Mouse (Mus musculus): ENCODE results near the gene Prss16. TPM values are rescaled to one million over a fixed set of nuclear protein-coding genes. Genes with fewer than 3 reads are reported as not detected.

Gene Prss16
- polyA plus RNA-seq, 1 experiment from 2014 or later = 0.14 TPM

DNA sequence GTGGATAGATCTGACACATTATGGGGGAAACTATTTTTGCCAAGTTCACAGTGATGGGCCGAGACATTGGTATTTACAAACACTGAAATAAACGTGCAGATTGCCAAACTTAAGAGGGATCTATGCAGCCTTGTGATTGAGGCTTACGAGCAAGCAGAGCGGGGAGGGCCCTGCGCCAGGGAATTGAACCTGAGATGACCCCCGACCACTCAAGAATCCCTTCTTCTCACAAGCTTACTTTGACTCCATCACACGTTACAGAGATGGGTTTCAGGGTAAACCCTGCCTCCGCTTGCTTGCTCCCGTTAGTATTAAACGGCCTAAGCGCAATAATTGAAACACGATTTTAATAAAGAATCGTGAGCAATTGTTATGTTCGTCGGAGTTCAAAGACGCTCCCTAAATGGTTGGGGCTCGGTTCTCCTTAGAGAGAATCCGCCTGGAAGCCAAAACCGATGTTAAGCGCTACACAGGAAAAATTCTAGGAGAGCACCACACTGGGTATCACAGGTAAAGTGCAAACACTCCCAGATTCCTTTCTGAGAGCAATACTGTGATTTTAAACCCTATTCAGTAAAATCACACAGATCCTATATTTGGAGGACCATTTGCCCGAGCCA is 12.2 kb downstream of the Prss16 start:
- H3K27ac ChIP-seq (replicated peaks) = no peak overlapping the region
- H3K9me3 ChIP-seq = no peaks in the 10 kb centered on the region
- no peak for ATAC-seq (replicated peaks)
- WGBS = 2% methylated on average over 21 of the region's 21 CpGs
- peak overlapping the region; percentile 9; the same call in 1 of the 2 replicates for H3K4me3 ChIP-seq
- peak overlapping the region; percentile 20 for H3K4me2 ChIP-seq (replicated peaks)
- H3K27me3 ChIP-seq = peaks cover 88% of the 10 kb centered on the region
- H3K9ac ChIP-seq (replicated peaks) = no peak overlapping the region
- no peaks in the 10 kb centered on the region for H3K36me3 ChIP-seq
- peaks cover 19% of the 10 kb centered on the region for H3K4me1 ChIP-seq

DNA sequence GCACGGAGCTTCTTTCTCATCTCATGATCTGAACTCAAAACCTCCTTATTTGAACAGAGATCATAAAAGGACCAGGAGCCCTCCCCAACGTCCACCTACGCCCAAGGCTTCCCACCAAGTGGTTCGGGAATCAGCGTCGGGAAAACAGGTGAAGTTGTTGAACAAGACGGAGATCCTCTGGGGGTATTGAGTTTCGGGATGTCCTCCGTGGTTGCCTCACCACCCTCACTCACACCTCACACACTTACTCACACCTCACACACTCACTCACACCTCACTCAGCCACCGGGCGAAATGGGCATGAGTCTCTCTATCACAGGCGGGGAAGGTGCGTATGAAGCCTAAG is 12.7 kb downstream of the Prss16 start:
- H3K4me1 ChIP-seq = peaks cover 19% of the 10 kb centered on the region
- peaks cover 83% of the 10 kb centered on the region for H3K27me3 ChIP-seq
- no peak for ATAC-seq (replicated peaks)
- H3K4me2 ChIP-seq (replicated peaks) = peak overlapping the region; percentile 20
- H3K9me3 ChIP-seq = no peaks in the 10 kb centered on the region
- no peak overlapping the region for H3K9ac ChIP-seq (replicated peaks)
- under 1% methylated on average over 13 of the region's 13 CpGs for WGBS
- H3K36me3 ChIP-seq = no peaks in the 10 kb centered on the region
- H3K27ac ChIP-seq (replicated peaks) = no peak overlapping the region
- peak overlapping the region; percentile 9 for H3K4me3 ChIP-seq

DNA sequence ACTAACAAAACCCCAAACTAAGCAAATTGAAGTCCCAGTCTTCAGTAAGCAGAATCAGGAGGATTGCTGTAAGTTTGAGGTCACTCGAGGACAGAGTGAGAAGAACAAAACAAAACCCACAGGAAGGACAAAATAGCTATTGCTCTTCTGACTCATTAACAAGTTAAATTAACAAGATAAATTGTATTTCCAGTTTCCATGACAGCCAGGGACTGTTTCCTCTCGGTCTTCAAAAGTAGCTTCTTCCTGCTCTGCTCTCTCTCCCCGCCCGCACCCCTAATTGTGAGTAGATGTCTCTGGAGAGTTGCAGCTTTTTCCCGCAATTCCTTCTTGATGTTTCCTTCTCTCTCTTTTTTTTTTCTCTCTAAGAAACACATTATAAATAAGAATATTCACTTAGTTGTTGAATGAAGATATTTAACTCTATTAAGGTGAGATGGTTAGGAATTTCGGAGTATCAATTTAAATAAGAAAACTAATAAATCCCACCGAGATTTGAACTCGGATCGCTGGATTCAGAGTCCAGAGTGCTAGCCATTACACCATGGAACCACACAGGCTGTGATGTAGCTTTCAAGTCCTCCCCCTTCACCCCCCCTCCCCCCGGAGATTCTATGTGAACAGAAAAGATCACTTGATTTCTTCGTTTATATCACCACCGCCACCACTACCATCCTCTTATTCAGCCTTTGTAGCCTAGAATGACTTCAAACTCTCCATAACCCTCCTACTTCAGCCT is 13.3 kb downstream of the Prss16 start:
- 4% methylated on average over 12 of the region's 12 CpGs for WGBS
- Histone ChIP-seq H3K27ac (replicated peaks) (no peak overlapping the region), H3K4me1 (peaks cover 19% of the 10 kb centered on the region), H3K36me3 (no peaks in the 10 kb centered on the region), H3K4me2 (replicated peaks) (peak overlapping the region; percentile 20), H3K4me3 (peak overlapping the region; percentile 9), H3K9me3 (no peaks in the 10 kb centered on the region), H3K9ac (replicated peaks) (no peak overlapping the region), H3K27me3 (peaks cover 81% of the 10 kb centered on the region)
- no peak for ATAC-seq (replicated peaks)

GRCm38 (mm10) chr13:21995331-21995914 is 14.1 kb downstream of the Prss16 start:
- WGBS = 1% methylated on average over 21 of the region's 21 CpGs
- ATAC-seq (replicated peaks) = no peak

GRCm38 (mm10) chr13:21994896-21995295 is 14.6 kb downstream of the Prss16 start:
- H3K27me3 ChIP-seq = peaks cover 67% of the 10 kb centered on the region
- no peak overlapping the region for H3K9ac ChIP-seq (replicated peaks)
- WGBS = 5% methylated on average over 8 of the region's 8 CpGs
- H3K9me3 ChIP-seq = no peaks in the 10 kb centered on the region
- H3K4me1 ChIP-seq = peaks cover 19% of the 10 kb centered on the region
- H3K27ac ChIP-seq (replicated peaks) = no peak overlapping the region
- no peaks in the 10 kb centered on the region for H3K36me3 ChIP-seq
- H3K4me2 ChIP-seq (replicated peaks) = peak overlapping the region; percentile 36
- ATAC-seq (replicated peaks) = no peak
- H3K4me3 ChIP-seq = peak overlapping the region; percentile 29

More at GRCm38 (mm10) chr13:21995331-21995914, 14.1 kb downstream of the Prss16 start:
- peak overlapping the region; percentile 36 for H3K4me2 ChIP-seq (replicated peaks)
- H3K9ac ChIP-seq (replicated peaks) = no peak overlapping the region
- H3K4me1 ChIP-seq = peaks cover 19% of the 10 kb centered on the region
- no peak overlapping the region for H3K27ac ChIP-seq (replicated peaks)
- peaks cover 72% of the 10 kb centered on the region for H3K27me3 ChIP-seq
- H3K9me3 ChIP-seq = no peaks in the 10 kb centered on the region
- no peaks in the 10 kb centered on the region for H3K36me3 ChIP-seq
- peak overlapping the region; percentile 29 for H3K4me3 ChIP-seq

GRCm38 (mm10) chr13:21993957-21994738 is 15.4 kb downstream of the Prss16 start:
- under 1% methylated on average over 22 of the region's 22 CpGs for WGBS
- no peak overlapping the region for H3K9ac ChIP-seq (replicated peaks)
- no peaks in the 10 kb centered on the region for H3K9me3 ChIP-seq
- no peak overlapping the region for H3K4me2 ChIP-seq (replicated peaks)
- no peaks in the 10 kb centered on the region for H3K36me3 ChIP-seq
- H3K4me1 ChIP-seq = peaks cover 19% of the 10 kb centered on the region
- no peak for ATAC-seq (replicated peaks)
- H3K27ac ChIP-seq (replicated peaks) = no peak overlapping the region
- H3K27me3 ChIP-seq = peaks cover 59% of the 10 kb centered on the region
- no peak overlapping the region for H3K4me3 ChIP-seq

- no peaks in the 10 kb centered on the region for H3K9me3 ChIP-seq
- peaks cover 43% of the 10 kb centered on the region for H3K27me3 ChIP-seq
- H3K4me2 ChIP-seq (replicated peaks) = no peak overlapping the region
- no peak overlapping the region for H3K9ac ChIP-seq (replicated peaks)
- 85% methylated on average over 5 of the region's 5 CpGs for WGBS
- no peak overlapping the region for H3K27ac ChIP-seq (replicated peaks)
- no peak overlapping the region for H3K4me3 ChIP-seq
- no peak for ATAC-seq (replicated peaks)
- no peaks in the 10 kb centered on the region for H3K36me3 ChIP-seq
- peaks cover 19% of the 10 kb centered on the region for H3K4me1 ChIP-seq
Observed at GRCm38 (mm10) chr13:21992550-21992949, 17.0 kb downstream of the Prss16 start.

DNA sequence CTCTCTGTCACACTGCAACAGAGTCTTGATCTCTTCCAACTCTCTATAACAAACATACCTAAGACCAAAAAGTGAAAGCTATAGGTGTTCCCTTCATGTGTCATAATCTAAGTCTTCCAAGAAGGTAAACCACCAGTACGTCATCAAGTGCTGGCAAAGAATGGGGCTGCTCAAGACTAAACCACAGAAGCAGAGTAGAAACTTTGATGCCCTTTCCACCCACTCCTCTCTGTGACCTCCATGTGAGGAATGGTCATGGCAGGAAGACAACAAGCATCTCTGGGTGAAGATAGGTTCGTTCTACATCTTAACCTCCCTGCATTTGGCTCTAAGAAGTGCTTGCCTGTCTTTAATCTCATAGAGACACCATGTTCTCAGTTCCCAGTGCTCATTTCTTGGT is 25.1 kb downstream of the Prss16 start:
- H3K4me2 ChIP-seq (replicated peaks) = no peak overlapping the region
- H3K9me3 ChIP-seq = no peaks in the 10 kb centered on the region
- H3K4me3 ChIP-seq = no peak overlapping the region
- WGBS = 84% methylated on average over 2 of the region's 2 CpGs
- no peaks in the 10 kb centered on the region for H3K36me3 ChIP-seq
- peaks cover 47% of the 10 kb centered on the region for H3K27me3 ChIP-seq
- no peak overlapping the region for H3K27ac ChIP-seq (replicated peaks)
- no peak for ATAC-seq (replicated peaks)
- H3K4me1 ChIP-seq = peaks cover 12% of the 10 kb centered on the region
- H3K9ac ChIP-seq (replicated peaks) = no peak overlapping the region

DNA sequence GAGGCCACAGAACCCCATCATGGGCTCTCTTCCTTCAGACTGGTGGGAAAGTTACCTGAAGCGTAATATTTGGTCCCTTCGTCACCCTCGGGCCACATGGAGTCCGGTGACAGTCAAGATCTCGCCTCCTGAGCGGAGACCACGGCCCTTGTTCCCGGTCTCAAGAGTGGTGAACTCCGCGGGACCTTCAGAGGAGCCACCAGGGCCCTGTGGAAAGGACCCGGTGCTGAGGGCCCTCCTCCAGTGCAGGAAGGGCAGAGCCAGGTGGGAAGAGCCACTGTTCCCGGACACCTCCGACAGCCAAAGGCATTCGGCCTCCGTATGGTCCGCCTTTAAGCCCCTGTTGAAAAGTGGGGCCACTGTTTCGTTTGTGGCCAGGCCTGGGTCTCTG is 27.7 kb downstream of the Prss16 start:
- WGBS = 8% methylated on average over 17 of the region's 17 CpGs
- Histone ChIP-seq H3K27ac (replicated peaks) (no peak overlapping the region), H3K9ac (replicated peaks) (peak overlapping the region; percentile 62), H3K27me3 (peaks cover 51% of the 10 kb centered on the region), H3K9me3 (no peaks in the 10 kb centered on the region), H3K4me1 (peaks cover 12% of the 10 kb centered on the region), H3K4me2 (replicated peaks) (peak overlapping the region; percentile 91), H3K4me3 (peak overlapping the region; percentile 52), H3K36me3 (no peaks in the 10 kb centered on the region)
- ATAC-seq (replicated peaks) = no peak; the same call in 1 of the 2 replicates

DNA sequence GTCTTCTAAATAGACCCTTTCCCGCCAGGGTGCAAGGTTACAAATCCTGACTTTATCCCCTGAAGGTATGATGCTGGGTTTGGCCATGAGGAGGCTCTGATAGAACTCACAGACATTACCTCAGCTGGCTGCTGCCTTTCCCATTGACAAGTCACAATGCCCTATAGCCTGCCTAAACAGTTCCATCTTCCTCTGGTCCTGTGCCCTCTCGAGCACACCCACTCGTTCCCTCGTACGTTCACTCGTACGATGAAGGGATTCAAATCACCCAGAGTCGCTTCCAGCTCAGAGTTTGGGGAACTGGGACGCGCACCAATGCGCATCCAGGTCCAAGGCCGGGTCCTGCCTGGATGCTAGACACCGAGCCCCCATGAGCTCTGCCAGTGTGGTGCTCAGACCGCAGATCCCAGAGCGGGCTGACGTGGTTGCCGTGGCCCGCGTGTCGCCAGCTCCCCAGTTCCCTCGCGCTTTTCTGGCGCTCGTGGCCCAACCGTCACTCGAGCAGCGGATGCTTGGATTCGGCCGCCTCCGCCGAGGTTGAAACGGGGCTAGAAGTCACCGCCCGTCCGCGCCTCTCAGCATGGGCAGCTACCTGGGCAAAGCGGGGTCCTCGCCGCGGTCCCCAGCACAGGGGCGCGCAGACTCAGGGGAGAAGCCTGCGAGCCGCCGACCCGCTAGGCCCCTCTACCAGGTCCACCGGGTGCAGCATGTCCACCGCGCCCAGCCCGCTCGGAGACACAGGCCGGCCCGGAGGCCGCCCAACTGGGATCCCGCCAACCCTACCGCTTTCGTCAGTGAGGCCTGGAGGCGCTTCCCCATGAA is 28.4 kb downstream of the Prss16 start, which contains the start of gene Pom121l2:
Gene Pom121l2 (plus strand): TSS at position 214 of the 822 bp plus-strand sequence.
- Histone ChIP-seq H3K9me3 (no peaks in the 10 kb centered on the region), H3K36me3 (no peaks in the 10 kb centered on the region), H3K4me1 (peaks cover 12% of the 10 kb centered on the region), H3K4me3 (peak within 1 kb of the TSS; percentile 52), H3K4me2 (replicated peaks) (peak within 1 kb of the TSS; percentile 91), H3K27ac (replicated peaks) (no peak within 1 kb of the TSS), H3K27me3 (peaks cover 49% of the 10 kb centered on the region), H3K9ac (replicated peaks) (peak within 1 kb of the TSS; percentile 62)
- WGBS = under 1% methylated on average over 58 of the region's 58 CpGs
- ATAC-seq (replicated peaks) = peak; percentile 77
